Mouse (Mus musculus): ENCODE measurements around the gene Olfr725. TPM values are rescaled to one million over a fixed set of nuclear protein-coding genes. Genes with fewer than 3 reads are reported as not detected.
A peak's percentile ranks its signal among the peaks of the same experiment; 100 is the strongest.

Olfr725 gene
- polyA plus RNA-seq (2012; rRNA removed), result not detected in 2 replicates

GRCm38 (mm10) chr14:50040275-50040674 is at the start of gene Olfr725:
Gene Olfr725 (minus strand): TSS chr14:50040375.
- no peak for DNase-seq (ENCODE audit: low spot score)

GRCm38 (mm10) chr14:50062733-50063104 is 22.5 kb upstream of the Olfr725 start:
- no peak for DNase-seq (ENCODE audit: low spot score)

GRCm38 (mm10) chr14:50061955-50062732 is 22.0 kb upstream of the Olfr725 start:
- peak; percentile 32 for DNase-seq (ENCODE audit: low spot score)

GRCm38 (mm10) chr14:50061590-50061954 is 21.4 kb upstream of the Olfr725 start:
- DNase-seq (ENCODE audit: low spot score), result no peak

- DNase-seq (ENCODE audit: low spot score), result no peak
Measured at GRCm38 (mm10) chr14:50061179-50061578, 21.0 kb upstream of the Olfr725 start.

- no peak for DNase-seq (ENCODE audit: low spot score)
Measured at GRCm38 (mm10) chr14:50032041-50032440, 8.1 kb downstream of the Olfr725 start.

- no peak for DNase-seq (ENCODE audit: low spot score)
Measured at GRCm38 (mm10) chr14:50031356-50031755, 8.8 kb downstream of the Olfr725 start.

GRCm38 (mm10) chr14:50026371-50026770 is 13.8 kb downstream of the Olfr725 start:
- DNase-seq (ENCODE audit: low spot score), result no peak

Other genes with a start within 250 kb of the Olfr725 start
- not detected in 2 replicates for gene Olfr722, start 138.4 kb downstream of the Olfr725 start, polyA plus RNA-seq (2012; rRNA removed)
- gene Olfr723, start 108.6 kb downstream of the Olfr725 start, polyA plus RNA-seq (2012; rRNA removed), result not detected in 2 replicates
- not detected in 2 replicates for gene Olfr724, start 77.1 kb downstream of the Olfr725 start, polyA plus RNA-seq (2012; rRNA removed)
- not detected in 2 replicates for gene Olfr726, start 50.6 kb upstream of the Olfr725 start, polyA plus RNA-seq (2012; rRNA removed)
- gene Olfr727, start 82.8 kb upstream of the Olfr725 start, polyA plus RNA-seq (2012; rRNA removed), result not detected in 2 replicates
- not detected in 2 replicates for gene Olfr728, start 102.3 kb upstream of the Olfr725 start, polyA plus RNA-seq (2012; rRNA removed)
- not detected in 2 replicates for gene Olfr729, start 112.5 kb upstream of the Olfr725 start, polyA plus RNA-seq (2012; rRNA removed)
- not detected in 2 replicates for gene Olfr730, start 147.8 kb upstream of the Olfr725 start, polyA plus RNA-seq (2012; rRNA removed)
- not detected in 2 replicates for gene Olfr731, start 201.5 kb upstream of the Olfr725 start, polyA plus RNA-seq (2012; rRNA removed)
- gene Olfr732, start 243.8 kb upstream of the Olfr725 start, polyA plus RNA-seq (2012; rRNA removed), result not detected in 2 replicates

Measured in urinary bladder, adult 2 months (tissue).